Mouse (Mus musculus) intestine, embryonic 16.5 days (tissue): Measurements from ENCODE around the gene Ap2a1. TPM values are rescaled to one million over a fixed set of nuclear protein-coding genes. Genes with fewer than 3 reads are reported as not detected.

ENCODE experiments used
- ATAC-seq: fragments of 200-750 bp; cut with Nextera tagmentation; 2 replicates; pipeline ENCODE4 v1.8.0; 2017; ENCODE audit warnings: moderate TSS enrichment, moderate library complexity
- H3K27ac ChIP-seq: fragments of 300-500 bp; sonication (generic); 2 replicates; pipeline ENCODE4 v1.5.1; 2014; ENCODE audit warnings: mild to moderate bottlenecking, low read length
- H3K27me3 ChIP-seq: fragments of 300-500 bp; sonication (generic); replicated peaks from 2 replicates; pipeline ENCODE4 v1.6.1; 2014; ENCODE audit warnings: low read length, control low read depth, mixed read lengths; ENCODE audit not compliant: control insufficient read depth, insufficient read depth
- H3K36me3 ChIP-seq: fragments of 300-500 bp; sonication (generic); 2 replicates; pipeline ENCODE4 v1.6.1; 2014; ENCODE audit warnings: low read length, control low read depth; ENCODE audit not compliant: control insufficient read depth, insufficient read depth
- H3K4me1 ChIP-seq: fragments of 300-500 bp; sonication (generic); 2 replicates; pipeline ENCODE4 v1.6.1; 2014; ENCODE audit warnings: low read length, control low read depth, mixed read lengths; ENCODE audit not compliant: control insufficient read depth, insufficient read depth
- H3K4me2 ChIP-seq: fragments of 300-500 bp; sonication (generic); 2 replicates; pipeline ENCODE4 v1.6.1; 2014; ENCODE audit warnings: low read depth, low read length, control low read depth
- H3K4me3 ChIP-seq: fragments of 300-500 bp; sonication (generic); 2 replicates; pipeline ENCODE4 v1.5.1; 2014; ENCODE audit warnings: mild to moderate bottlenecking, low read length
- H3K9ac ChIP-seq: fragments of 300-500 bp; sonication (generic); 2 replicates; pipeline ENCODE4 v1.6.1; 2014; ENCODE audit warnings: low read depth, low read length
- H3K9me3 ChIP-seq: fragments of 300-500 bp; sonication (generic); 2 replicates; pipeline ENCODE4 v1.6.1; 2016; ENCODE audit warnings: low read length, control low read depth; ENCODE audit not compliant: control insufficient read depth
- WGBS: fragments of 180-500 bp; shearing (Covaris S2); extraction: QIAGEN DNeasy Blood & Tissue Kit; methylation state at CpG from one replicate; pipeline ENCODE4 v1.1.7; 2014; 5-methylcytosine and 5-hydroxymethylcytosine counted together
- polyA plus RNA-seq: library from polyadenylated mRNA; unstranded; fragments of >200 nt; fragmentation: Nextera tagmentation; extraction: Ambion mirVana; gene quantifications from 2 replicates; pipeline ENCODE4 v1.2.1, GENCODE M21; 2015

Gene Ap2a1
- polyA plus RNA-seq, 1 experiment from 2014 or later = 56.8 TPM

DNA sequence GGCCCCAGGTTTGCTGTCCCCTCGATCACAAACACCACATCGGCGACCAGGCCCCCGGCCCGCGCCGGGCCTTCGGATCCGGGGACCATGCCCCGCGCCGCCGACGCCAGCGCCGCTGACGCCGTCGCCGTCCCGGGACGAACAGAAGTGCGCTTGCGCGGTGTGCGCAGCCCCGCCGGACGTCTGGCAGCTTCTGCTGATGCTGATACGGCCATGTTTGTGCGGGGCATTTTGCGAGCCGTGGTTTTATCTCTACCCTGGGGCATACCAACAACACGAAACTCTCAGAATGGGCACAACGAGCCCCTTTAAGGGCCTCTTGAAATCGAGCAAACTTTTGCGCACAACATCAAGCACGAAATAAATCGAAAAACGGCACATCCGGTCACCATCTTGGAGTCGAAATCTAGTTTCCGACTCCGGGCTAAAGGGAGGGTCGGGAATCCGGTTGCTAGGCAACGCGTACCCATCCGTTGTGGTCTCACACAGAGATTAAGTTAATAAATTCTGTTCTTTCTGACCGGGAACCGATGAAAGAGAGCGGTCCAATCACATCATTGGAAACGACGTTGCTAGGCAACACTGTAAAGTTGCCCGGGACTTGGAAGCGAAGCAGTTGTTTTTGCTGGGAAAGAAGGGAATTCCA lies 36.9 kb downstream of the Ap2a1 start, which contains the start of gene Med25:
Gene Med25, minus strand, starts transcription at position 437 of the 646 bp plus-strand sequence.
- H3K9ac ChIP-seq = peak within 1 kb of the TSS; percentile 93
- under 1% methylated on average over 56 of the region's 56 CpGs for WGBS
- peak within 1 kb of the TSS; percentile 88 for H3K4me2 ChIP-seq
- peak within 1 kb of the TSS; percentile 87 for H3K4me3 ChIP-seq
- peaks cover 31% of the 10 kb centered on the region for H3K4me1 ChIP-seq
- H3K27ac ChIP-seq = peak within 1 kb of the TSS; percentile 93
- H3K27me3 ChIP-seq = no peaks in the 10 kb centered on the region
- H3K36me3 ChIP-seq = no peaks in the 10 kb centered on the region
- no peaks in the 10 kb centered on the region for H3K9me3 ChIP-seq
- ATAC-seq = peak; percentile 77

GRCm38 (mm10) chr7:44891611-44892010 lies 37.7 kb downstream of the Ap2a1 start:
- 11% methylated on average over 6 of the region's 6 CpGs for WGBS
- ATAC-seq = peak; percentile 29; the same call in 1 of the 2 replicates

DNA sequence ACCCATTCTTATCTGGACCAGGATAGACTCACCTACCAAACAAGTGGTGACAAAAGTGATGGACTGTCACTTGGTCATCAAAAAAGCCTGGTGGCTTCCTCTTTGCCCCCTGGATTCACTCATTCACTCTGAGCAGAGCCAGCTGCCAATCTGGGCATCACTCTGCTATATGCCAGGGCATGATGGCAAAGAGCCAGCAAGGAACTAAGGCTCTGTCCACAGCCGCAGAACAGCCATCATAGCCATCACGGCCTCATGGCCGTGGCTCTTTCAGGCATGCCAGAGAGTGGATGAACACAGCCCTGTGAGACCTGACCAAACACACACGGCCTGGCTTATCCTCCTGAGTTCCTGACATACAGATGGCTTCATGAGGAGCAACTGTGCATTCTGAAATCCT lies 38.6 kb downstream of the Ap2a1 start:
- 82% methylated on average over 4 of the region's 4 CpGs for WGBS
- H3K36me3 ChIP-seq = no peaks in the 10 kb centered on the region
- no peaks in the 10 kb centered on the region for H3K9me3 ChIP-seq
- H3K9ac ChIP-seq = peak overlapping the region; percentile 27; the same call in 1 of the 2 replicates
- peak overlapping the region; percentile 87; the same call in 1 of the 2 replicates for H3K4me3 ChIP-seq
- ATAC-seq = no peak
- H3K27me3 ChIP-seq = no peaks in the 10 kb centered on the region
- H3K4me1 ChIP-seq = peaks cover 24% of the 10 kb centered on the region
- peak overlapping the region; percentile 15 for H3K4me2 ChIP-seq
- H3K27ac ChIP-seq = no peak overlapping the region

More at GRCm38 (mm10) chr7:44891611-44892010, 37.7 kb downstream of the Ap2a1 start:
- Histone ChIP-seq H3K27ac (peak overlapping the region; percentile 93), H3K4me1 (peaks cover 27% of the 10 kb centered on the region), H3K9me3 (no peaks in the 10 kb centered on the region), H3K27me3 (no peaks in the 10 kb centered on the region), H3K4me2 (peak overlapping the region; percentile 88), H3K36me3 (no peaks in the 10 kb centered on the region), H3K9ac (peak overlapping the region; percentile 93), H3K4me3 (peak overlapping the region; percentile 87)

- 0 out of 2 replicates have a peak overlapping the region, but pooled peaks have one; percentile 27 for H3K9ac ChIP-seq
- no peak overlapping the region for H3K4me3 ChIP-seq
- H3K27ac ChIP-seq = no peak overlapping the region
- H3K9me3 ChIP-seq = no peaks in the 10 kb centered on the region
- 75% methylated on average over 6 of the region's 7 CpGs for WGBS
- H3K36me3 ChIP-seq = no peaks in the 10 kb centered on the region
- no peaks in the 10 kb centered on the region for H3K27me3 ChIP-seq
- peaks cover 23% of the 10 kb centered on the region for H3K4me1 ChIP-seq
- ATAC-seq = no peak
- no peak overlapping the region for H3K4me2 ChIP-seq
These were observed 39.1 kb downstream of the Ap2a1 start for GRCm38 (mm10) chr7:44890180-44890579.

DNA sequence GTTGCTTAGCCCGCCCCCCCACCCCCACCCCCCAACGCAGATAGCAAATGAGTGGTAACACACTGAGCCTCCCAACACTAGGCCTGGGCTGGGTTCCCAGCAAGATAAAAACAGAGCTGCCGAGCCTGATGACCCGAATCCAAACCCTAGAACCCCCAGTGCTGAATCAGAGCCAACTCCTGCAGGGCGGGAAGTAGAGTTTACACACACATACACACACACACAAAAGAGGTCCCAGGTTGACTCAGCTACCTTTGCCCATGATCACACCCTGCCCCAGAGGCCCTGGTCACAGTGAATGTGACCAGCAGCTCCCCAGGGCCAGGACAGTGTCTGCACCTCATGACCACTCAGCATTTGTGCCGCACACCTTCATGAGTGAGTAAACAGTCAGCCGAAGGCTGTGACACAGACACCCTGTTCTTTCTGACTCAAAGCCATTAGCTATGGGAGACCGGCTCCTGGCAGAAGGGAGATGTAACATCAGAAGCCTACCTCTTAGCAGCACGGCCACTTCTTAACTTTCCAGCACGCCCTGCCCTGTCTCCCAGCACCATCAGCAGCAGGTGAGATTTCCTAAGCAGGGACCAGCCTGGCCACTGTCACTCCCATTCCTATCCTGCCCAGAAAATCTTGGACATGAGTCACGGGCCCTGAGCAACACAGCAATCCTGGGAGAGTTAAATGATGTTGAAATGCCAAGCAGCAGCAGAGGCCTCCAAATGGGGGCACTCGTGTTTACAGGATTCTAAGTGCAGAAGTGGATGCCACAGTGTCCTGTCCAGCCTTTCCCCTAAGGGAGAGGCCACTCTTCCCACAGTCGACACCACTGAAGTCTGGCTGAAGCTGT lies 40.8 kb downstream of the Ap2a1 start:
- WGBS = 86% methylated on average over 13 of the region's 13 CpGs
- Histone ChIP-seq H3K9me3 (no peaks in the 10 kb centered on the region), H3K9ac (no peak overlapping the region), H3K36me3 (peaks cover 10% of the 10 kb centered on the region), H3K27ac (no peak overlapping the region), H3K27me3 (no peaks in the 10 kb centered on the region), H3K4me3 (no peak overlapping the region), H3K4me2 (no peak overlapping the region), H3K4me1 (peaks cover 20% of the 10 kb centered on the region)
- ATAC-seq = no peak

GRCm38 (mm10) chr7:44886964-44887363 lies 42.3 kb downstream of the Ap2a1 start:
- Histone ChIP-seq H3K27ac (no peak overlapping the region), H3K36me3 (peaks cover 19% of the 10 kb centered on the region)

DNA sequence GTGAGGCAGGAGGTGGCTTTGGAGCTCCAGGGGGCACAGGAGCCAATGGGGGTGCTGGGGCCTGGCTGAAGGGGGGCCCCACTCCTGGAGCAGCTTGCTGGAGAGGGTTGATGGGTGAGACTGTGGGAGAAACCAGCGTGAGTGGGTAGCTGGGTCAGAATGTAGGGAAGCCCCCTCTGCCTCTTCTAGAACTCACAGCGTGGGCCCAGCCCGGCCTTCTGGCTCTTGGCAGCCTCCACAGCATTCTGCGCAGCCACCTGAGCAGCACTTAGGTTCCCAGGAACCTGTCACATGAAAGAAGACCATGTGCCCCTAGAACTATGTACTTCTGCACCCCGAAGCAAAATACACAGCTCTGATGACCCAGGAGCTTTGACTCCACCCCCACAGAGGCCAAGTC lies 44.7 kb downstream of the Ap2a1 start:
- no peaks in the 10 kb centered on the region for H3K27me3 ChIP-seq
- H3K36me3 ChIP-seq = peaks cover 27% of the 10 kb centered on the region
- no peaks in the 10 kb centered on the region for H3K4me1 ChIP-seq
- H3K27ac ChIP-seq = no peak overlapping the region
- H3K4me3 ChIP-seq = no peak overlapping the region
- no peak for ATAC-seq
- WGBS = 98% methylated on average over 5 of the region's 5 CpGs
- no peaks in the 10 kb centered on the region for H3K9me3 ChIP-seq
- H3K4me2 ChIP-seq = no peak overlapping the region
- no peak overlapping the region for H3K9ac ChIP-seq

More at GRCm38 (mm10) chr7:44886964-44887363, 42.3 kb downstream of the Ap2a1 start:
- H3K9ac ChIP-seq = no peak overlapping the region
- no peaks in the 10 kb centered on the region for H3K9me3 ChIP-seq
- H3K27me3 ChIP-seq = no peaks in the 10 kb centered on the region
- no peak for ATAC-seq
- no peak overlapping the region for H3K4me2 ChIP-seq
- WGBS = 90% methylated on average over 7 of the region's 7 CpGs
- peaks cover 15% of the 10 kb centered on the region for H3K4me1 ChIP-seq
- no peak overlapping the region for H3K4me3 ChIP-seq

GRCm38 (mm10) chr7:44883036-44883435 lies 46.3 kb downstream of the Ap2a1 start:
- Histone ChIP-seq H3K4me1 (no peaks in the 10 kb centered on the region), H3K36me3 (peaks cover 32% of the 10 kb centered on the region), H3K9me3 (no peaks in the 10 kb centered on the region), H3K27me3 (no peaks in the 10 kb centered on the region), H3K27ac (no peak overlapping the region), H3K4me2 (no peak overlapping the region), H3K4me3 (no peak overlapping the region), H3K9ac (no peak overlapping the region)
- ATAC-seq = no peak
- 92% methylated on average over 3 of the region's 3 CpGs for WGBS

- 88% methylated on average over 14 of the region's 14 CpGs for WGBS
- Histone ChIP-seq H3K27me3 (no peaks in the 10 kb centered on the region), H3K36me3 (peaks cover 23% of the 10 kb centered on the region), H3K9ac (no peak overlapping the region), H3K4me2 (no peak overlapping the region), H3K4me1 (no peaks in the 10 kb centered on the region; the same call in 1 of the 2 replicates), H3K27ac (no peak overlapping the region), H3K9me3 (no peaks in the 10 kb centered on the region), H3K4me3 (no peak overlapping the region)
- ATAC-seq = no peak
These were observed 51.5 kb downstream of the Ap2a1 start for GRCm38 (mm10) chr7:44877833-44878232.
